Mouse (Mus musculus) adrenal gland, postnatal 0 days (tissue): Measurements from ENCODE around the gene Adad1. TPM values are rescaled to one million over a fixed set of nuclear protein-coding genes. Genes with fewer than 3 reads are reported as not detected.

Experiments
- polyA plus RNA-seq: library from polyadenylated mRNA; unstranded; fragments of >200 nt; fragmentation: Nextera tagmentation; extraction: Ambion mirVana; gene quantifications from 2 replicates; pipeline ENCODE4 v1.2.1, GENCODE M21; 2015

Gene Adad1
- polyA plus RNA-seq, result 0.11 and 0.14 TPM in 2 replicates

DNA sequence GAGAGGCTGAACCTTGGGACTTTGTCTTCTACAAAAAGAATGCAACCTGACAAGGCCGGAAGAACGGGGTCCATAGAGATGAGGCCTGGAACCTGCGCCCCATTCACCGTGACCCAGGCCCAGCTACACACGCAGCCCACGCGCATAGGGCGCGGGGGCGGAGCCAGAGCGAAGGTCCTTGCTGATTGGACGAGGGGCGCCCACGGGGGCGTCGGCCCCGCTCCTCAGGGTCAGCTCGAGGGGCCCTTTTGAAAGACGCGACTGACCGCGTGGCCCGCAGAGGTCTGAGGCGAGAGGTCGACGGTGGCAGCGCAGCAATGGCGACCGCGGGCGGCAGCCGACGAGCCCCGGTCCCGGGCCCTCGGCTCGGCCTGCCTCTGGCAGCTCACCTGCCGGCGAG, at the start of gene Adad1:
Adad1 (plus strand) TSS at position 122 of the 400 bp plus-strand sequence.

DNA sequence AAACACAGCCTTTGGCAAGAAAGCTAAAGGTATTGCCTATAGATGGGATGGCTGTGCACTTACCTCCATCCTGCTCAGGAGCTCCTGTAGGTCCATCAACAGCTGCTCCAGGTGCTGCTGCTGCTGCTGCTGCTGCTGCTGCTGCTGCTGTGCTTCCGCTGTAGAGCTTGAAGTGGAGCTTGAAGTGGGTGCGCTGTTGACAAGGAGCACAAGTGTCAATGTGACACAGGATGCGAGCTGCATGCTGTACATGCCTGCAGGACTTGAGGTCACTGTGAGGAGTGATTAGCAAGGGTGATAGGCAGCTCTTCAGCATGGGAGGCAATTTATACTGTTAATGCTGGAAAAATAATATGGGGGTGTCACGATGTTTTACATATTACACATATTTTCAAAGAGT, 62.3 kb downstream of the Adad1 start, which contains the start of gene Il2:
Il2 (minus strand) TSS at position 305 of the 400 bp plus-strand sequence.

Other genes starting within 250 kb of the Adad1 start
- 25.9 and 28.3 TPM in 2 replicates for gene 4932438A13Rik, start 200.4 kb upstream of the Adad1 start, polyA plus RNA-seq
- gene Il2, start 62.4 kb downstream of the Adad1 start, polyA plus RNA-seq, result 0.22 and 0.66 TPM in 2 replicates
- gene Il21, start 169.1 kb downstream of the Adad1 start, polyA plus RNA-seq, result not detected in 2 replicates
- 3.5 and 5.0 TPM in 2 replicates for gene Bbs12, start 249.0 kb downstream of the Adad1 start, polyA plus RNA-seq
- gene Cetn4, start 249.2 kb downstream of the Adad1 start, polyA plus RNA-seq, result 2.5 and 3.7 TPM in 2 replicates